Mouse (Mus musculus) heart, adult 2 months (tissue): Measurements from ENCODE around the gene Pex19. TPM values are rescaled to one million over a fixed set of nuclear protein-coding genes. Genes with fewer than 3 reads are reported as not detected.
A peak's percentile ranks its signal among the peaks of the same experiment; 100 is the strongest.

Source experiments
- DNase-seq, 2 experiments: peaks; one replicate each; pipeline ENCODE4 v3.0.0; 2021
- H3K27ac ChIP-seq: fragments of 200-600 bp; 2 replicates; pipeline ENCODE4 v1.8.1; 2022
- H3K27me3 ChIP-seq: fragments of 200-500 bp; 2 replicates; pipeline ENCODE4 v1.6.1; 2012; ENCODE audit warnings: mild to moderate bottlenecking, low read length, inconsistent platforms, mixed read lengths; ENCODE audit not compliant: control insufficient read depth, insufficient read depth
- H3K36me3 ChIP-seq: fragments of 200-500 bp; 2 replicates; pipeline ENCODE4 v1.6.1; 2012; ENCODE audit warnings: low read length, inconsistent platforms; ENCODE audit not compliant: control insufficient read depth, insufficient read depth
- H3K4me1 ChIP-seq: fragments of 200-500 bp; 2 replicates; pipeline ENCODE4 v1.6.1; 2011; ENCODE audit warnings: low read length; ENCODE audit not compliant: control insufficient read depth, insufficient read depth
- H3K4me3 ChIP-seq: fragments of 200-600 bp; 2 replicates; pipeline ENCODE4 v1.8.1; 2022
- H3K79me2 ChIP-seq: fragments of 200-500 bp; replicated peaks from 2 replicates; pipeline ENCODE4 v1.6.1; 2012; ENCODE audit warnings: mild to moderate bottlenecking, inconsistent platforms, low read length, moderate library complexity, mixed read lengths; ENCODE audit not compliant: control insufficient read depth, insufficient read depth
- H3K9ac ChIP-seq: fragments of 200-500 bp; 2 replicates; pipeline ENCODE4 v1.6.1; 2012; ENCODE audit warnings: low read depth, mild to moderate bottlenecking, control low read depth, inconsistent platforms, low read length, mixed read lengths
- CTCF ChIP-seq: fragments of 200-600 bp; IDR thresholded peaks from 2 replicates; pipeline ENCODE4 v1.8.1; 2022; ENCODE audit warnings: antibody characterized with exemption, mild to moderate bottlenecking, moderate library complexity
- EP300 ChIP-seq: fragments of 200-500 bp; IDR thresholded peaks from 2 replicates; pipeline ENCODE4 v1.6.1; 2011; ENCODE audit warnings: low read depth, low read length, control low read depth; ENCODE audit not compliant: insufficient read depth
- POLR2A ChIP-seq: fragments of 200-500 bp; IDR thresholded peaks from 2 replicates; pipeline ENCODE4 v1.6.1; 2011; ENCODE audit warnings: mild to moderate bottlenecking, low read depth, low read length, control low read depth; ENCODE audit not compliant: insufficient read depth
- WGBS: fragments of 180-500 bp; shearing (Covaris S2); methylation state at CpG from one replicate; pipeline ENCODE4 v1.1.7; 2018; 5-methylcytosine and 5-hydroxymethylcytosine counted together
- intact Hi-C: fragments of 180-260 bp; cut with DNase I; formaldehyde crosslinking; loops from one replicate; pipeline ENCODE4 v1.15.1; 2025
- polyA plus RNA-seq: library from polyadenylated mRNA; depleted of rRNA; stranded (reverse); fragments of >200 nt; gene quantifications from 2 replicates; pipeline ENCODE4 v1.2.3, GENCODE M21; 2012
- total RNA-seq, 2 experiments: library from RNA; stranded (reverse); gene quantifications; 2 replicates each; pipeline ENCODE4 v1.2.3; 2021

Pex19 gene
- total and polyA plus RNA-seq, 3 experiments, result 107 to 125 (median 113) TPM

DNA sequence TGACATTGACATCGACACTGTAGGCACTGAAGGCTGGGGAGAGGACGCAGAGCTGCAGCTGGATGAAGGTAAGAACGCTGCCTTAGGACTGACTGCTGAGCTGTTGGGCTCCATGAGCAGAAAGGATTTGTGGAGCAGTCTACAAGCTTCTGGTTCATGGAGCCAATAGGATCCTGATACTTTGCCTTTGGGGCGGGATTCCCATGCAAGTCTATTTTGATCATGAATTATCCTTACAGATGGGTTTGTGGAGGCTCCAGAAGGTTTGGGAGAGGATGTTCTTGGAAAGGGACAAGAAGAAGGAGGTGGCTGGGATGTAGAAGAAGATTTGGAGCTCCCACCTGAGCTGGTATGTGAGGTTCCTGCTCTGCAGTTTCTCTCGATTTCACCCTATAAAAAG is 9.6 kb upstream of the Pex19 start:
- Histone ChIP-seq H3K79me2 (no peaks in the 10 kb centered on the region), H3K27ac (no peak overlapping the region), H3K36me3 (peaks cover 2% of the 10 kb centered on the region), H3K27me3 (no peaks in the 10 kb centered on the region), H3K4me1 (no peaks in the 10 kb centered on the region), H3K4me3 (no peak overlapping the region), H3K9ac (no peak overlapping the region)
- DNase-seq, result no peak
- intact Hi-C loops, result no loop called here
- WGBS, result 88% methylated on average over 5 of the region's 5 CpGs
- TF ChIP-seq POLR2A (no peak), CTCF (no peak), EP300 (no peak)

DNA sequence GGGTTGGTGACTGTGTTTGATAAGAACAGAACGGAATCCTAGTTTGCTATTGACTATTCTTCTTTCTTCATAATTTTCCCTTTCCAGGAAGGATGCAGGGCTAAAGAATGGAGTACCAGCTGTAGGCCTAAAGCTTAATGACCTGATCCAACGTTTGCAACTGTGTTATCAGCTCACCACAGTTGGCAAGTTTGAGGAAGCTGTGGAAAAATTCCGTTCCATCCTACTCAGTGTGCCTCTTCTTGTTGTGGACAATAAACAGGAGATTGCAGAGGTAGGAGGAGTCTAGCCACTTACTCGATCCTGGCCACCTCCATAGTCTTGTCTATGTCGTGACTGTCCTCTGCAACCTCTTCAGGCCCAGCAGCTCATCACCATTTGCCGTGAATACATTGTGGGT is 7.5 kb upstream of the Pex19 start:
- no peaks in the 10 kb centered on the region for H3K4me1 ChIP-seq
- no peak overlapping the region for H3K4me3 ChIP-seq
- WGBS, result 57% methylated on average over 6 of the region's 6 CpGs
- no peaks in the 10 kb centered on the region for H3K79me2 ChIP-seq
- intact Hi-C loops, result loop anchor here (1.0 kb wide), 1 partner anchor 205 kb away; no protein-coding TSS in a partner anchor
- no peak for DNase-seq
- TF ChIP-seq CTCF (no peak), POLR2A (no peak), EP300 (no peak)
- no peak overlapping the region for H3K27ac ChIP-seq
- peaks cover under 1% of the 10 kb centered on the region for H3K36me3 ChIP-seq
- H3K9ac ChIP-seq, result no peak overlapping the region
- no peaks in the 10 kb centered on the region for H3K27me3 ChIP-seq

DNA sequence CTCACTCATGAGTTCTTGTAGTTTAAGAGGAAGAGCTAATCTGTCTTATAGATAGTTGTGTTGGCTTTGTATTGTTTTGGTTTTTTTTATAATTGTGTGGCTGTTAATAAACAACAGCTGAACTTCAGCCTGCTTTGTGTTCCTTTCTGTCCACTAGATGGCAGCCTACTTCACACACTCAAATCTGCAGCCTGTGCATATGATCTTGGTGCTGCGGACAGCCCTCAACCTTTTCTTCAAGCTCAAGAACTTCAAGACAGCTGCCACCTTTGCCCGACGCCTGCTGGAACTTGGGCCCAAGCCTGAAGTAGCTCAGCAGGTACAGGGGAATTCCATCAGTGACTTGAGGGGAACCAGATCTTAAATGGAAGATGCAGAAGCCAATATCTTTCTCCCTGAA is 6.8 kb upstream of the Pex19 start:
- Histone ChIP-seq H3K4me1 (no peaks in the 10 kb centered on the region), H3K79me2 (no peaks in the 10 kb centered on the region), H3K9ac (no peak overlapping the region), H3K27ac (no peak overlapping the region), H3K27me3 (no peaks in the 10 kb centered on the region), H3K36me3 (no peaks in the 10 kb centered on the region), H3K4me3 (no peak overlapping the region)
- intact Hi-C loops, result loop anchor here (1.0 to 2.0 kb wide), 2 partner anchors 189 to 205 kb away; no protein-coding TSS in a partner anchor
- 53% methylated on average over 3 of the region's 3 CpGs for WGBS
- DNase-seq, result peak in 1 of 2 experiments; percentile 23
- 0 out of 2 replicates have a peak, but pooled peaks have one; percentile 53 for TF ChIP-seq EP300
- TF ChIP-seq CTCF, result peak; percentile 87
- TF ChIP-seq POLR2A, result no peak

GRCm38 (mm10) chr1:172122671-172123070 is 3.9 kb upstream of the Pex19 start:
- Histone ChIP-seq H3K4me3 (no peak overlapping the region), H3K79me2 (no peaks in the 10 kb centered on the region), H3K27me3 (no peaks in the 10 kb centered on the region), H3K4me1 (peaks cover 4% of the 10 kb centered on the region), H3K27ac (no peak overlapping the region), H3K9ac (no peak overlapping the region), H3K36me3 (peaks cover under 1% of the 10 kb centered on the region; the same call in 1 of the 2 replicates)
- intact Hi-C loops, result no loop called here
- TF ChIP-seq EP300 (no peak), CTCF (no peak), POLR2A (no peak)
- 55% methylated on average over 2 of the region's 2 CpGs for WGBS
- no peak for DNase-seq

- H3K4me3 ChIP-seq, result no peak overlapping the region
- no peak overlapping the region for H3K27ac ChIP-seq
- no peak for TF ChIP-seq EP300
- TF ChIP-seq POLR2A, result no peak
- intact Hi-C loops, result no loop called here
- H3K27me3 ChIP-seq, result no peaks in the 10 kb centered on the region
- no peak overlapping the region for H3K9ac ChIP-seq
- no peaks in the 10 kb centered on the region for H3K79me2 ChIP-seq
- WGBS, result 75% methylated on average over 6 of the region's 6 CpGs
- no peak for DNase-seq
- peaks cover 2% of the 10 kb centered on the region; the same call in 1 of the 2 replicates for H3K36me3 ChIP-seq
- peaks cover 4% of the 10 kb centered on the region for H3K4me1 ChIP-seq
Observed at GRCm38 (mm10) chr1:172124572-172124971, 2.0 kb upstream of the Pex19 start.

GRCm38 (mm10) chr1:172127487-172127886 is 932 bp downstream of the Pex19 start:
- WGBS, result 11% methylated on average over 5 of the region's 5 CpGs

More at GRCm38 (mm10) chr1:172127487-172127886, 932 bp downstream of the Pex19 start:
- peak in 1 of 2 experiments; percentile 29 for DNase-seq
- no peaks in the 10 kb centered on the region for H3K79me2 ChIP-seq
- TF ChIP-seq CTCF (no peak), EP300 (no peak), POLR2A (no peak)
- H3K4me1 ChIP-seq, result peaks cover 4% of the 10 kb centered on the region
- H3K36me3 ChIP-seq, result peaks cover 2% of the 10 kb centered on the region
- H3K4me3 ChIP-seq, result peak overlapping the region; percentile 83
- H3K9ac ChIP-seq, result peak overlapping the region; percentile 4; the same call in 1 of the 2 replicates
- intact Hi-C loops, result loop anchor here (2.0 kb wide), 2 partner anchors 19 to 183 kb away; no protein-coding TSS in a partner anchor
- no peak overlapping the region; the same call in 1 of the 2 replicates for H3K27ac ChIP-seq
- no peaks in the 10 kb centered on the region for H3K27me3 ChIP-seq
